Mouse (Mus musculus) left cerebral cortex, adult 9 months (tissue): ENCODE results near the gene 1700122O11Rik.
A peak's percentile ranks its signal among the peaks of the same experiment; 100 is the strongest.

Experiments used
- DNase-seq, 2 experiments: peaks; one replicate each; pipeline ENCODE4 v3.0.0; 2022; ENCODE audit warnings: low spot score in 2 of 2

The 1700122O11Rik gene

GRCm38 (mm10) chr17:48038193-48038592 is at the start of gene 1700122O11Rik:
Gene 1700122O11Rik, minus strand, starts transcription at chr17:48038293.
- no peak for DNase-seq

- no peak for DNase-seq
Observed at GRCm38 (mm10) chr17:48080626-48081025, 42.5 kb upstream of the 1700122O11Rik start.

GRCm38 (mm10) chr17:48067729-48068128 is 29.6 kb upstream of the 1700122O11Rik start:
- no peak for DNase-seq

GRCm38 (mm10) chr17:48067083-48067614 is 29.1 kb upstream of the 1700122O11Rik start:
- no peak for DNase-seq

- no peak for DNase-seq
Observed at GRCm38 (mm10) chr17:48065081-48065501, 27.0 kb upstream of the 1700122O11Rik start.

GRCm38 (mm10) chr17:48064196-48064843 is 26.2 kb upstream of the 1700122O11Rik start:
- no peak for DNase-seq

GRCm38 (mm10) chr17:48057382-48057781 is 19.3 kb upstream of the 1700122O11Rik start:
- no peak for DNase-seq

- DNase-seq: no peak
Observed at GRCm38 (mm10) chr17:48055076-48055816, 17.2 kb upstream of the 1700122O11Rik start.

GRCm38 (mm10) chr17:48053646-48054045 is 15.6 kb upstream of the 1700122O11Rik start:
- DNase-seq: no peak

GRCm38 (mm10) chr17:48052338-48053067 is 14.4 kb upstream of the 1700122O11Rik start:
- no peak for DNase-seq

GRCm38 (mm10) chr17:48051638-48052337 is 13.7 kb upstream of the 1700122O11Rik start:
- DNase-seq: no peak

GRCm38 (mm10) chr17:48045631-48046030 is 7.5 kb upstream of the 1700122O11Rik start:
- peak in 1 of 2 experiments; percentile 68 for DNase-seq

- DNase-seq: no peak
Observed at GRCm38 (mm10) chr17:48043154-48043880, 5.2 kb upstream of the 1700122O11Rik start.

- DNase-seq: peak in 1 of 2 experiments; percentile 39
Observed at GRCm38 (mm10) chr17:48041351-48042287, 3.5 kb upstream of the 1700122O11Rik start.

- no peak for DNase-seq
Observed at GRCm38 (mm10) chr17:48039232-48039866, 1.3 kb upstream of the 1700122O11Rik start.

- no peak for DNase-seq
Observed at GRCm38 (mm10) chr17:48036921-48037320, 1.2 kb downstream of the 1700122O11Rik start.

GRCm38 (mm10) chr17:48031521-48032430 is 6.3 kb downstream of the 1700122O11Rik start:
- no peak for DNase-seq

GRCm38 (mm10) chr17:48029241-48029640 is 8.9 kb downstream of the 1700122O11Rik start:
- no peak for DNase-seq
